Mouse (Mus musculus) inflammation-experienced regulatory T-cells (primary cell): ENCODE results near the gene Hist1h4f. TPM values are rescaled to one million over a fixed set of nuclear protein-coding genes. Genes with fewer than 3 reads are reported as not detected.

ENCODE experiments used
- polyA plus RNA-seq, 2 experiments: library from polyadenylated mRNA; unstranded; fragments of 100-300 nt; shearing (Covaris generic); gene quantifications; one replicate each; pipeline ENCODE4 v1.2.1; 2017

Gene Hist1h4f
- polyA plus RNA-seq = 1 to 10 TPM in 1 of 2 experiments, not detected in 1; 1.4 TPM

DNA sequence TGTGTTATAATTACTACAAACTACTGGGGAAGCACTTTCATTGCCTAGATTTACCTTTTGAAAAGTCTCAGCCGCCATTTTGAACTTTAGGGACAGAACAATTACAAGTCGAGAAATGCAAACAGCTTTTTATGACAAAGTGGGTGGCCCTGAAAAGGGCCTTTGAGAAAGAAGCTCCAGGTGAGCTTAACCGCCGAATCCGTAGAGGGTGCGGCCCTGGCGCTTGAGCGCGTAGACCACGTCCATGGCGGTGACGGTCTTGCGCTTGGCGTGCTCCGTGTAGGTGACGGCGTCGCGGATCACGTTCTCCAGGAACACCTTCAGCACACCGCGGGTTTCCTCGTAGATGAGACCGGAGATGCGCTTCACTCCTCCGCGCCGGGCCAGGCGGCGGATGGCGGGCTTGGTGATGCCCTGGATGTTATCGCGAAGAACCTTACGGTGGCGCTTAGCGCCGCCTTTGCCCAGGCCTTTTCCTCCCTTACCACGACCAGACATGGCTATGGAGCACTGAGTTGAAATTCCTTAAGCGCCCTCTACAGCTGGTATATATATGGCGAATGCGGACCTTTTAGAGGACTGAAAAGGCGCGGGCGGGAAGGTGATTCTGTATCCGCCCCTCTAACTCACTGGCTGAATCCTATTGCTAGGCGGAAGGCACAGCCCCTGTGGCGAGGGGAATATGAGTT lies at the start of gene Hist1h4f:
Gene Hist1h4f (minus strand): TSS at position 503 of the 689 bp plus-strand sequence.

DNA sequence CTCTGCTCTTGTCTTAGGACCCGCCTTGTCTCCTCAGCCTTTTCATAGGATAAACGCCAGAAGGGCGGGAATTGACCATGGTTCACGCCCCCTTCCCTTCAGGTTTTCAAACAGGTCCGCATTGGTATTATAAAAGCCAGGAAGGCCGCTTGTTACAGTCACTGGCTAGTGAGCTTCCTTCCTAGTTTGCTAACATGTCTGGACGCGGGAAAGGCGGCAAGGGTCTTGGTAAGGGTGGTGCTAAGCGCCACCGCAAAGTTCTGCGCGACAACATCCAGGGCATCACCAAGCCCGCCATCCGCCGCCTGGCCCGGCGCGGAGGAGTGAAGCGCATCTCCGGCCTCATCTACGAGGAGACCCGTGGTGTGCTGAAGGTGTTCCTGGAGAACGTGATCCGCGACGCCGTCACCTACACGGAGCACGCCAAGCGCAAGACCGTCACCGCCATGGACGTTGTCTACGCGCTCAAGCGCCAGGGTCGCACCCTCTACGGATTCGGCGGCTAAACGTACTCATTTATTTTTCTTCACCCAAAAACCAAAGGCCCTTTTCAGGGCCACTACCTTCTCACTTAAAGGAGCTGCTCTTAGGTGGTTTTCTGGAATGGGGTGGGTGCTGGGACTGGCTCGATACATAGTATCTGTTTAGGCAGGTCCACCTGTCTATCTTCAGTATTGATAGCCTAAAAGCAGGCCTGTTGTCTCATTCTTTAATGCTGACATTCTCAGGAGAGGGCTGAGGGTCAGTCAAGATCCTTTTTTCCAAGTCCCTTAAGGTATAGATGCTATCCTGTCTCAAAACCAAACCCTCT lies 30.2 kb upstream of the Hist1h4f start, which contains the start of gene Hist1h4d:
Gene Hist1h4d (plus strand): TSS at position 191 of the 811 bp plus-strand sequence.

DNA sequence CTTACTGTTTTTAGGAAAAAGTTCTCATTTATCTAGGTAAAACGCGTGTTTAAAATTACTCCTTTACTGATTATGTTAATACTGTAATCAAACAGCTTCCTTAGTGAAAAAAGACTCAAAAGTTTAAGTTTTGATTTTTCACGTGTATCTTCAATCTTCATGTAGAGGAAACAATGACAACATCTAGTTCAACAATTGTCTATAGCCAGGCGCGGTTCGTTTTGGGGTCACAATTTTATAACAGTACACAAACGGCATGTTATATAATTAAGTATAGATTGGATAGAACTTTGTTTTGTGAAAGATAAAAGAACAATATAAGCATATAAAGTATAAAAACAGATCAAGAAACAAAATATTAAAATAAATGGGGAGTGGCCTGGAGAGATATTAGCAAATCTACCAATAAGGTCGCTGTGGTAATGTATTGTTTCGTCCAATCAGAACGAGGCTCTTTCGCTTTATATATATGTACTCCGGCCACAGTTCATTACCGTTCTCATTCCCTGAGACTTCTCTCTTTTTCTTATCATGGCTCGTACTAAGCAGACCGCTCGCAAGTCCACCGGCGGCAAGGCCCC lies 23.9 kb upstream of the Hist1h4f start, which contains the start of gene Hist1h3d:
Gene Hist1h3d (plus strand): TSS at position 493 of the 581 bp plus-strand sequence.

DNA sequence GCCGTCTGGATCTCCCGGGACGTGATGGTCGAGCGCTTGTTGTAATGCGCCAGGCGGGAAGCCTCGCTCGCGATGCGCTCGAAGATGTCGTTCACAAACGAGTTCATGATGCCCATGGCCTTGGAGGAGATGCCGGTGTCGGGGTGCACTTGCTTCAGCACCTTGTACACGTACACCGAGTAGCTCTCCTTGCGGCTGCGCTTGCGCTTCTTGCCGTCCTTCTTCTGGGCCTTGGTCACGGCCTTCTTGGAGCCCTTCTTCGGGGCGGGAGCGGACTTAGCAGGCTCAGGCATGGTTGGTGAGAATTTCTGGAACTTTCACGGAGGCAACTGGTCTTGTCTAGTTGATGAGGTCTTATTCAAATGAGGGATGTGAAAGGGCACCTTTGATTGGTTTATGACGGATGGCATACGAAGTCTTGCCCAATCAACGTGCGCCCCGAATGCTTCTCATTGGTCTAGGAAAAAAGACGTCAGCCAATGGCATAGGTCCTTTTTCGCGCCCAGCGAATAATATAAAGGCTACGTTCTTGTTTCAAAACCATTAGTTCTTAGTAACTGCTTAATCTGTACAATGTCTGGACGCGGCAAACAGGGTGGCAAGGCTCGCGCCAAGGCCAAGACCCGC lies 22.6 kb upstream of the Hist1h4f start, which contains the start of the genes Hist1h2bf and Hist1h2ad:
Gene Hist1h2bf (minus strand): TSS at position 299 of the 627 bp plus-strand sequence.
Gene Hist1h2ad (plus strand): TSS at position 484 of the 627 bp plus-strand sequence.

DNA sequence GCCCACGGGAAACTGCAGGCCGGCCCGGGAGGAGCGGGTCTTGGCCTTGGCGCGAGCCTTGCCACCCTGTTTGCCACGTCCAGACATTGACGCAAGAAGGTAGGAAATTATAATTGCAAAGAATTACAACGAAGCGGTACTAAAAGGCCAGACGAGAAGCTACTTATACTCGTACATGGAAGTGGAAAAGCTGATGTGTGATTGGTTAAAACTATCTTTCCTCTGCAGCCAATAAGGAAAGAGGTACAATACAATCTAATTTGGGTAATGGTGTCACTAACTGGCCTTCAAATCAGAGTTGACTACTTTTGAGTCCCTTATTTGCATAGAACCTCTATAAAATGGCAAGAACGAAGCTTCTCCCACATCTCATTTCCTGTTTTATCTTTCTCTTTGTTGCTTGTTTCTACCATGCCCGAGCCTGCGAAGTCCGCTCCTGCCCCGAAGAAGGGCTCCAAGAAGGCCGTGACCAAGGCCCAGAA lies 19.6 kb upstream of the Hist1h4f start, which contains the start of the genes Hist1h2ae and Hist1h2bg:
Gene Hist1h2ae (minus strand): TSS at position 199 of the 482 bp plus-strand sequence.
Gene Hist1h2bg (plus strand): TSS at position 375 of the 482 bp plus-strand sequence.

DNA sequence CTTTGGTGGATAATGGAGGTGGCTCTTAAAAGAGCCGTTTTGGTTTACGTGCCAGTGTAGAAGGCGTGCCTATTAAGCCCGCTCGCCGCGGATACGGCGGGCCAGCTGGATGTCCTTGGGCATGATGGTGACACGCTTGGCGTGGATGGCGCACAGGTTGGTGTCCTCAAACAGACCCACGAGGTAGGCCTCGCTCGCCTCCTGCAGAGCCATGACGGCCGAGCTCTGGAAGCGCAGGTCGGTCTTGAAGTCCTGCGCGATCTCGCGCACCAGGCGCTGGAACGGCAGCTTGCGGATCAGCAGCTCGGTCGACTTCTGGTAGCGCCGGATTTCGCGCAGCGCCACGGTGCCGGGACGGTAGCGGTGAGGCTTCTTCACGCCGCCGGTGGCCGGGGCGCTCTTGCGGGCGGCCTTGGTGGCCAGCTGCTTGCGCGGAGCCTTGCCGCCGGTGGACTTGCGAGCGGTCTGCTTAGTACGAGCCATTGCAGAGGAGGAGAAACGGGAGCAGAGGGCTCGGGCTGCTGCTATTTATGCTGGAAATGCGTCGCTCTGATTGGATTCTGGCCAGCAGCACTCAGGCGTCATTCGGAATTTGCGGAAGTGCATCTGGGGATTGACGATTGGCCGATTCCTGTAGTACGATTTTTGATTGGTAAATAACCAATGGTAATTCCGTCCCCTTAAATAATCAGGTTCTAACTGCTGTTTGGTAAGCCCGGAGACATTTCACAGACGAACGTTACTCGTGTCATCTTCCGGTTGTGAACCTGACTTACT lies 10.6 kb upstream of the Hist1h4f start, which contains the start of gene Hist1h3e:
Gene Hist1h3e (minus strand): TSS at position 487 of the 777 bp plus-strand sequence.

DNA sequence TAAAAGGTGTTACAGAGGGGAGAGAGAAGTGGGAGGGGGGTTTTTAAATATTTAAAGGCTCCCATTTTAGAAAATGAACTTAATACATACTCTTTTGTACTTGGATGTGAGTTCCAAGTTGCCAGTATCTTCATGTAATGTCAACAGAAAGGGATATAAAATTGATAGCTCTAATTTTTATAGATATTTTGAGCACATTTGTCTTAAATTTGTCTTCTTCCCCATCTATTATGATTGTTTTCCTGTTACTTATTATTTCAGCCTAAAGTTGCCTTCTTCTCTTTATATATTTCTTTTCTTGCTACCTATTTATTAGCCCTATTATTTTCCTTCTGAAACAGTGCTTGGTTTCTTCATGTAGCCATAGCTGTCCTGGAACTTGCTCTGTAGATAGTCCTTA lies 1.5 kb upstream of the Hist1h4f start, which contains the start of gene Hist1h1d:
Gene Hist1h1d (plus strand): TSS at position 301 of the 400 bp plus-strand sequence.

DNA sequence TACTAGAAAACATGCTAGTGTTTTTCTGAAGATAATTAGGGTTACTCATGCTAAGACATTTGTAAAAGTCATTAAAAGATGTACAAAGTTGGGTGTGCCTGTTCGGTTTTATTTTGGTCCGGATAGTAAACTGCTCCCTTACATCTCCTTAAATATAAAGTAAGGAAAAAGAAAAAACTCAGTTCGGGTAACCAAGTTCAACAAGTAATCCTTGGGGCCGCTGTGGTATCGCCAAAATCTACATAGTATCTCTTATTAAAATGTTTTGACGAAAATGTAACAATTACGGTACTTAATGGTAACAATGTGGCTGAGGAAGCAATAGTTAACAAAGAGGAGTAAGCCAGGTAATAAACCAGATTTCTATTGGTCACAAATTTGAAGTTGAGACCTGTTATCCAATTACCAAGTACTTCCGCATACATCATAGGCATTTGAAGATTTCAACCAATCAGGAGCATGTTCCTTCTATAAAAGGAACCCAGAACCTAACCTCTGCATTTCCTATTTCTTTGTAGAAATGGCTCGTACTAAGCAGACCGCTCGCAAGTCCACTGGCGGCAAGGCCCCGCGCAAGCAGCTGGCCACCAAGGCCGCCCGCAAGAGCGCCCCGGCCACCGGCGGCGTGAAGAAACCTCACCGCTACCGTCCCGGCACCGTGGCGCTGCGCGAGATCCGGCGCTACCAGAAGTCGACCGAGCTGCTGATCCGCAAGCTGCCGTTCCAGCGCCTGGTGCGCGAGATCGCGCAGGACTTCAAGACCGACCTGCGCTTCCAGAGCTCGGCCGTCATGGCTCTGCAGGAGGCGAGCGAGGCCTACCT lies 7.3 kb downstream of the Hist1h4f start, which contains the start of gene Hist1h3f:
Gene Hist1h3f (plus strand): TSS at position 88 of the 822 bp plus-strand sequence.

DNA sequence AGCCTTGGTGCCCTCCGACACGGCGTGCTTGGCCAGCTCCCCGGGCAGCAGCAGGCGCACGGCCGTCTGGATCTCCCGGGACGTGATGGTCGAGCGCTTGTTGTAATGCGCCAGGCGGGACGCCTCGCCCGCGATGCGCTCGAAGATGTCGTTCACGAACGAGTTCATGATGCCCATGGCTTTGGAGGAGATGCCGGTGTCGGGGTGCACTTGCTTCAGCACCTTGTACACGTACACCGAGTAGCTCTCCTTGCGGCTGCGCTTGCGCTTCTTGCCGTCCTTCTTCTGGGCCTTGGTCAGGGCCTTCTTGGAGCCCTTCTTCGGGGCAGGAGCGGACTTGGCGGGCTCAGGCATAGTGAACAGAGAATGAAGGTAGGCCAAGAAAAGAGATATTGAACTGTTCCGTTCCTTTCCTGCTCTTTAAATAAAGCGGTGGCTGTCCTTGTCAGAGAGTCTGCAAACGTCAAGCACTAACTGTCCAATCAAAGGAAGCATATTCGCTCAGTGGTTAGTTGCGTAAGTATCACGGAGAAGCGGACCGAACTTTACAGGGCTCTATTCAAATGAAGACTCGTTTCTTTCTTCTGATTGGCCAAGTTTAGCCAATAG lies 8.3 kb downstream of the Hist1h4f start, which contains the start of gene Hist1h2bh:
Gene Hist1h2bh (minus strand): TSS at position 394 of the 609 bp plus-strand sequence.

DNA sequence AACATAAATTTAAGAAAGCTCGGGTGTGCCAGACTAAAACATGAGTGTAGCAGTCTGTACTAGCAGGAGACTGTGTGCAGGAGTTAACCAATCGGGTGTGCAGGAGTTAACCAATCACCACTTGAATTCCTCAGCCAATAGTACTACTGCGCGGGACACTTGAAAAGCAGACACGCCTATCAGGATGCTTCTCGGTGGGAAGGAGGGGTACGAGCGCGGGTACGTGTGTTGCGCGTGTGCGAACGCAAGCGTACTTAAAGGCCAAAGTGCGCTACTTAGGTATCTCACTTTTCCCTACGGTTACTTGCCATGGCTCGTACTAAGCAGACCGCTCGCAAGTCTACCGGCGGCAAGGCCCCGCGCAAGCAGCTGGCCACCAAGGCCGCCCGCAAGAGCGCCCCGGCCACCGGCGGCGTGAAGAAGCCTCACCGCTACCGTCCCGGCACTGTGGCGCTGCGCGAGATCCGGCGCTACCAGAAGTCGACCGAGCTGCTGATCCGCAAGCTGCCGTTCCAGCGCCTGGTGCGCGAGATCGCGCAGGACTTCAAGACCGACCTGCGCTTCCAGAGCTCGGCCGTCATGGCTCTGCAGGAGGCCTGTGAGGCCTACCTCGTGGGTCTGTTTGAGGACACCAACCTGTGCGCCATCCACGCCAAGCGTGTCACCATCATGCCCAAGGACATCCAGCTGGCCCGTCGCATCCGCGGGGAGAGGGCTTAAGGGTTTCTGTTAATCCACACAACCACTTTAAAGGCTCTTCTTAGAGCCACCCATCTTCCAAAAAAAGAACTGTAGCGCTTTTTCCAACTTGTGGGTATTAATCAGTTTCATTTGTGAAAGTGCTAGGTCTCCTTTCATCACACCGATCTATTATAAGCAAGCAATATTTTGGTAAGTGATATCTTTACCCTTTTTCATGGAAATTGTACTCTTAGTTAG lies 16.0 kb downstream of the Hist1h4f start, which contains the start of gene Hist1h3g:
Gene Hist1h3g (plus strand): TSS at position 286 of the 939 bp plus-strand sequence.

DNA sequence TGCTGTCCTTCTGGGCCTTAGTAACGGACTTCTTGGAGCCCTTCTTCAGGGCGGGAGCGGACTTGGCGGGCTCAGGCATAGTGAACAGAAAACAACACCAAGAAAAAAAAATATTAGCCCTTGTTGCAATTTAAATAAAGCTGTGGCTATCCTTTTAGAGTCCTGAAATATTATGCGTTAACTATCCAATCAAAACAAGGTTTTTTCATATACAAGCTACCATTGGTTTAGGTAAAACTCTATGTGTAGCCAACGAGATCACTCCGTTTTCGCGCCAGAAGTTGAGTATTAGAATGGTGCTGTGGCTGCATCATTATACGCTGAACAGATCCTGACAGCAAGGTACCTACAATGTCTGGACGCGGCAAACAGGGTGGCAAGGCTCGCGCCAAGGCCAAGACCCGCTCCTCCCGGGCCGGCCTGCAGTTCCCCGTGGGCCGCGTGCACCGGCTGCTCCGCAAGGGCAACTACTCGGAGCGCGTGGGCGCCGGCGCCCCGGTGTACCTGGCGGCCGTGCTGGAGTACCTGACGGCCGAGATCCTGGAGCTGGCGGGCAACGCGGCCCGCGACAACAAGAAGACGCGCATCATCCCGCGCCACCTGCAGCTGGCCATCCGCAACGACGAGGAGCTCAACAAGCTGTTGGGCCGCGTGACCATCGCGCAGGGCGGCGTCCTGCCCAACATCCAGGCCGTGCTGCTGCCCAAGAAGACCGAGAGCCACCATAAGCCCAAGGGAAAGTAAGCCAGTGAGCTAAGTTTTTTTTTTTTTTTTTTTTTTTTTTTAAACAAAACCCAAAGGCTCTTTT lies 17.7 kb downstream of the Hist1h4f start, which contains the start of gene Hist1h2af:
Gene Hist1h2af (plus strand): TSS at position 347 of the 808 bp plus-strand sequence.

DNA sequence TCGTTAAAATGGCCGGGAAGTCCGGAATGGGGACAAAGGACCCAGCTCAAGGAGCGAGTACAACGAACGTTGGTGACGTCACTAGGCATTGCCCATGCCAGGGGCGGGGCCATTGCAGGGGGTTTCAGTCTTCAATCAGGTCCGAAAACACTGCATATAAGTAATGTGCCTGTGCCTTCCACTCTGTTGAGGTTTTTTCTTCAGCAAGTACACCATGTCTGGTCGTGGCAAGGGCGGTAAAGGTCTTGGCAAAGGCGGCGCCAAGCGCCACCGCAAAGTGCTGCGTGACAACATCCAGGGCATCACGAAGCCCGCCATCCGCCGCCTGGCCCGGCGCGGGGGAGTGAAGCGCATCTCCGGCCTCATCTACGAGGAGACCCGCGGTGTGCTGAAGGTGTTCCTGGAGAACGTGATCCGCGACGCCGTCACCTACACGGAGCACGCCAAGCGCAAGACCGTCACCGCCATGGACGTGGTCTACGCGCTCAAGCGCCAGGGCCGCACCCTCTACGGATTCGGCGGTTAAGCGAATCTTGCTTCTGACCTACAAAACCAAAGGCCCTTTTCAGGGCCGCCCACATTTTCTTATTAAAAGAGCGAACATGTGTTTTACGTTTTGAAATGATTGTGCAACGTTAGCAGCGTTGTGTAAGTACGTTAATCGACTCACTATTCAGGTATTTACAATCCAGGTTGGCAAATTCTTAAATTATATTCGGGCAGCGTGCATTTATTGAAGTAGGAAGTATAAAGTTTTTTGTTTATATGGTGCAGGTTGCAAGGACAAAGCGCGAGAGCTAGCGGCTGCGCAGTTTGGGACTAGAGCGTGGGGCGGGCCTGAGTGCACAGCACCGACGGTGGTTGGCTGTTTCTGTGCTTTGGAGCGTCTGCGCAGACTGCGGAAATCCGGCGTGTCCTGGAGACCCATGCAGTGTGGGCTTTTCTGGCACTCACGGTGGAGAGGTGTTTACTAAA lies 20.3 kb downstream of the Hist1h4f start, which contains the start of gene Hist1h4h:
Gene Hist1h4h (plus strand): TSS at position 150 of the 975 bp plus-strand sequence.

